Mouse (Mus musculus): ENCODE results near the gene Dstn.

Dstn gene

DNA sequence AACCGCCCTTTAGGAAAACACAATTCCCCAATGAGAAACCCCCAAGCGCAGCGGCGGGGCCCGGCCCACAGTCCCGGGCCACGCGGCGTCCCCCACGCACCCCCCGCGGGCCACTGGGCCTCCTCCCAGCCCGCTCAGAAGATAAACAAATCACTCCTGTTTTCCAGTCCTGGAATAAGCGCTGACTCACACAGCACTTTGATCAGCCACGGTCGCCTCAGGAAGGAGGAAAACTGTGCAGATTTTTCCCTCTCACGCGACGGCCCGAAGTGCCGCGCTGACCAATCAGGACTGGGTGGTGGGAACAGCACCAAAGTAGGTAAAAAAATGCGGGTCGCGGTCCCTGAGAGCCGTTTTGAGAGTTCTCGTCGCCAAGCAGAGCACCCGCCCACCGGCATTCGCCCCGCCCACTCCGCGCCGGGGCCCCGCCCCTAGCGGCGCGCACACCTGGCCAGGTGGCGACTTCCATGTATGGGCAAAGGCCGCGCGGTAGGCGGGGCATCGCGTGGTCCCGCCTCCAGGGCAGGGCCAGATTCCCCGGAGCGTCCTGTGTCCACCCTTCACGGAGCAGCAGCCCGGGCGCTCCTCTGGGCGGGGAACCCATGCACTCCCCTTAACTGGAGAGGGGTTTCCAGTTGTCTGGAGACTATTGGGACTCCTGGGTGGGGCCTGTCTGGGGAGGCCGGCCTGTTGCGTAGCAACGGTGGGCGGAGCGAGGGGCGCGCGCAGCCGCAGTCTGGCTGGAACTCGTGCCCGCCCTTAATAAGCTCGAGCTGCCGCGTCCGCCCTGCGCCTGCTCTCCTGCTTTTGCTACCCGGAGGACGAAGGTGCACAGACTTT lies at the start of gene Dstn:
TSS of gene Dstn (plus strand) at position 561 of the 840 bp plus-strand sequence.
- TF ChIP-seq GATA4 (IDR thresholded peaks at IDR 0.05; ENCODE audit: insufficient replicate concordance, low read length), result peak; percentile 7; the same call in 1 of the 2 replicates

DNA sequence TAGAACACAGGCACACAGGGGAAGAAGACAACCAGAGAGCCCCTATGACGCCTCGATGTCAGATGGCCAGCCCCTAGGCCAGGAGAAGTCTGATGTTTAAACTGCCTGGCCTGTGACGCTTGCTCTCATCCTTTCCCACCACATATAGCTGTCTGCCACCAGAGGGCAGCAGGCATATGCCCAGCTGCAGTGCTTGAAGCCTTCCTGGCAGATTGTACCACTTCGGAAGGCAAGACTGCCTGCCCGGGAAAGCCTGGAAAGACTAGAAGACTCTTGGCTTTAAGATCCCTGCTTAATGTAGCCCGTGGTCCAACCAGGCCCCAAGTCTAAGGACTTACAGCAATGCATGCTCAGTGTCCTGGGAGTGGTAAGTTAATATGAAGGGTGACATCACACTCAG lies 47.8 kb upstream of the Dstn start:
- no peak for TF ChIP-seq GATA4 (IDR thresholded peaks at IDR 0.05; ENCODE audit: insufficient replicate concordance, low read length)

- TF ChIP-seq GATA4 (IDR thresholded peaks at IDR 0.05; ENCODE audit: insufficient replicate concordance, low read length), result peak; percentile 96
Observed at GRCm38 (mm10) chr2:143870936-143871688, 44.0 kb upstream of the Dstn start.

DNA sequence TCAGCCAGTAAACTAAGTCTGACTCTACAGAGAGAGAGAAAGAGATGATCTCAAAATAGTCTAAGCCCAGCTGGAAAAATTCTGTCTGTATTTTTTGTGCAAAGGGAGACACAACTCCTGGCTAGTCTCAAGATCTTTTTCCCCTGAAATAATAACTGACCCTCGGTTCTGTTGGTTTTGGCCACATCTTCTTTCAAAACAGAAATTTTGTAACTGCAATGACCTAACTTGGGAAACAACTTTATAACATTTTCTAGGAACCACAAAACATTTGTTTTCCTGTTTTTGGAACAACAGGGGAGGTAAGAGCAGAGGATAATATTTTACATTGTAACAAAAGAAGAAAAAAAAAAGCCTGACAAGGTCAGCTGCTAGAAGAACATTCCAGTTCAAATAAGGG lies 39.1 kb upstream of the Dstn start:
- no peak for TF ChIP-seq GATA4 (IDR thresholded peaks at IDR 0.05; ENCODE audit: insufficient replicate concordance, low read length)

DNA sequence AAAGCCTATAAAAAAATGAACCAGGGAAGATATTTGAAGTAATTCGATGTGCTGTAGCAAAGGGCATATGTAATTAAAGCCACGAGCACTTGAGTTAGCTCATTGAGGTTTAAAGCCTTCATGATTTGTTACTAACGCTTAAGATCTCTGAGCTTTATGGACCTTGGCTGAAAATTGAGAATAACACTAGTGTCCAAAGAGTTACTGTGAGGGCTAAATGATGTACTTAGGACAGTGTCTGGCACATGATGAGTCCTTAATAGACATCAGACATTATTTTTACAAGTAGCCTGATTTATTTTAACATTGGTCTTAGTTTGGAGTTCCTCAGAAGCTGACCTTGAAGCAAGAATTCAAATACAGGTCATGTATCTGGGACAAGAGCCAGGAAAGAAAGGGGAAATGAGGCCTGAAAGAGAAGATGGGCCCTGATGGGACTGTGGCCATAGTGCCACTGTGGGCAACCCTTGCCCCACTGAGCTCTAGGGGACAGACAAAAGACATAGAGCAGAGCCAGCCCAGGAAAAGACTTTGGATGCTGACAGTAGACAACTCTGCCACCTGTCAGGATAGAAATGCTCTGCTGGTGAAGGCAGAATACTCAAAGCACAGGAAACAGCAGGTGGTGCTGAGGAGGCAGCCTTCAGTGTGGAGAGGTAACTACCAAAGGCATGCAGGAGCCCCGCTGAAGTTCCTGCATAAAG lies 38.0 kb upstream of the Dstn start:
- TF ChIP-seq GATA4 (IDR thresholded peaks at IDR 0.05; ENCODE audit: insufficient replicate concordance, low read length), result no peak

DNA sequence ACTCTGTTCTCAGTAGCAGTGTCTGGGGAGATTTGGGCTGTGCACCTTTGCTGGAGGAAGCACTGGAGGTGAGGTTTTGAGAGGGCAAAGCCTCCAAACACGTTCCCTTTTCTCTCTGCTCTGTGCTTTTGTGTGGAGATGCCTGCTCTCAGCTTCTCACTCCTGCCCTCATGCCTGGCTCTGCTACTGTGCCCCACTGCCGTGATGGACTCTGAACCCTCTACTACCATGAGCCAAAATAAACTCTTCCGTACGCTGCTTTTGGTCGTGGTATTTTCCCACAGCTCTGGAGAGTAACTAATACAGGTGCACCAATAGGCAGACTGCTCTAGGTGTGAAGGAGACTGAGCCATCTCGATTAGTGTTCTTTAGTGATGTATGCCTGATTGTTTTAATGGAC lies 35.8 kb upstream of the Dstn start:
- no peak for TF ChIP-seq GATA4 (IDR thresholded peaks at IDR 0.05; ENCODE audit: insufficient replicate concordance, low read length)

DNA sequence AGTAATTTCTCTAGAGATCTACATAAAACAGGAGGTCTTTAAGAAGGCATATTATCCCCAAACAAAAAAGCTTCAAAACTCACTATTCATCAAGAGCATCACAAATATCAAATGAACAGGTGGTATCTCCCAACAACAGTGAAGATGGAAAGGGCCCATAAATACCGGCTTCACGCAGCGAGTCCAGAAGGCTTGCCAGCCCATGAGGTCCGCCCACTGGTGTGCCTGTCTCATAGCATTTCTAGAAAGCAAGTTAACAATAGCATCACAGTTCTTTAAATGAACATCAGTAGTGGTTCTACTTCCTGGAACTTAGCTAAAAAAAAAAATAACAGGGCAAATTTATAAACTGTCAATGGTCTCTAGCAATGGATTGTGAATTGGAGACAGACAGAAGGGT lies 33.1 kb upstream of the Dstn start:
- TF ChIP-seq GATA4 (IDR thresholded peaks at IDR 0.05; ENCODE audit: insufficient replicate concordance, low read length), result no peak

DNA sequence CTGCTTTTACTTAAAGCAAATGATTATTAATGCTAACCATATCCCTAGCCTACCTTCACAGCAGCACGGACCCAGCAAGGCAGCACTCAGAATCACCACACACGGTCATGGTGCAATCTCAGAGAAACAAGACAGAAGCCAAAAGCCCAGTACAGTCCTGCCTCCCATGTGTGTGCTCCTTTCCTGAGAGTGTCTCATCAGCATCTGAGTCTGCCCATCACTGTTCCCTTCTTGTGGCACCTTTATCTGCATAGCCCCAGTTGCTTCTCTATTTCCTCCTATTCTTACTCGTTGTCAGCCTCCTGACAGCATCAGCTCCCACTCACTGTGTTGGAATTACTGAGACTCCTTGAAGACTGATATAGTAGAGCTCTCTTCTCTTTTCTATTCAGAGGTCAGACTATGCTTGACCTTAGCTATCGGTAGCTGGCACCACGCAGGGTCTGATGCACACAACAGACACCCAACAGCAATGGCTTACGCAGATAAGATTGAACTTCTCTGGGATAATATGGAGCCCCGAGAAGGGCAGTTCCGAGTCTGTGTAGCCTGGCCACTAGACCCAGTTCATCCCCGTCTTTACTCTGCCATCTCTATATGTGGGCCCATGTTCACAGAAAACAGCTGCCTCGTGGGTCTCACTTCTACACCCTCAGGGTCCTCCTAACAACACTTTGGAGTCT lies 32.4 kb upstream of the Dstn start:
- no peak for TF ChIP-seq GATA4 (IDR thresholded peaks at IDR 0.05; ENCODE audit: insufficient replicate concordance, low read length)

DNA sequence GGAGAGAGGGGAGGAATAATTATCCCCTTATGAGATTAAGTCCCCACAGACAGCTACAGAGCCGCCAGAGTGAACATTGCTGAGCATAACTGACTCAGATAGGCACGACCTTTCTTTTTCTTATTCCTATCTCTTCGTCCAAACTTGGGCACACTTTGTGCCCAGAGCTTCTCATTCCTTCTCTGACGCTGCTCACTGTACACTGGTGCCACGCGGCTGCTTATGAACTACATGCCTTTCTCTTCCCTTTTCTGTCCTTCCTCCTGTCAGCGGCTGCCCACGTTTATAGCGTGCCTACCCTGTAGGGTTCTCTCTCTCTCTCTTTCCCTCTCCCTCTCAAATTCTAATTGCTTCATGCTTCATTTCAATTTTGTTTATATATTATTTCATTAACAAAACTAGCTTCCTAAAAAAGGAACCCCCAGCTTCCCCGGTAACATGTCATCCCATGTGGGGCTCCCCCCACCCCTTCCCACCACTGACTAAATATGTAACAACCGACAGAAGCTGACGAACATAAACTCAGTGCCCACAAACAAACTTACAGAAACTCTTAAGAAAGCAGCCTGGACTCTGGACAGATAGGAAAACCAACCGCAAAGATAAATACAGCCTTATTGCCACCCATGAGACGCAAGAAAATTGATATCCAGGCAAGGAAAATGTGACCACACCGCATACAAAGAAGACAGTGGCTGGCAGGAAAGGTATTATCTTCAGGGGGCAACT lies 25.8 kb upstream of the Dstn start:
- no peak for TF ChIP-seq GATA4 (IDR thresholded peaks at IDR 0.05; ENCODE audit: insufficient replicate concordance, low read length)

GRCm38 (mm10) chr2:143889860-143890433 lies 25.2 kb upstream of the Dstn start:
- no peak for TF ChIP-seq GATA4 (IDR thresholded peaks at IDR 0.05; ENCODE audit: insufficient replicate concordance, low read length)

DNA sequence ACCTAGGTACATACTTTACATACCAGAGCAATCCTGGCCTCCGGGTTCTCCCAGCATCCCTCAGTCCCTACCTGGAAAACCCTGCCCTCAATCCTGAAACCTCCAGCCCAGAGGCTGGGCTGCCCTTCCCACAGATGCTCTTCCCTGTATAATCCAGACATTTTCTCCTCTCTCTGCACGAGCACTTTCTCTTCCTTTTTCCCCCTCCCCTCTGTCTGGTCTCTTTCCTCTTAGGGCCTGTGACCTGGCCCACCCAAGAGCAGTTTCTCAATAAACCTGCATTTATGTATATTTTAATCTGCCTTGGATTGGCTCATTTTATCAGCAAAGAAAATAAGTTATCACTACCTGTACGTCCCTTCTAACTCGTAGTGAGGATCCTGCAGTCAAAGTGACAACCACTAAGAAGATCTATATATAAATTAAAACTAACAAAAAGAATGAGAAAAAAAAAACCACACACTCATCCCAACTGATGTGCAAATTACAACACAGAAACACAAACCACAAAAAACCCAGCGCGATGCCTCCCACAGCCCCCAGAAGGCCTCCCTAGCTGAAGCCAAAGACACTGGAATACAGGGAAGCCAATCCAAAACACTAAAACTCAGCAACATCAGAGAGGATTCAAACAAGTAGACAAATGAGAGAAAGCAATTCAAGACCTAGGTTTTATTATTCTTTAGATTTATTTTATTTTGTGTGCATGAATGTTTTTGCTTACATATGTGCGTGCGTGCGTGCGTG lies 23.6 kb upstream of the Dstn start:
- TF ChIP-seq GATA4 (IDR thresholded peaks at IDR 0.05; ENCODE audit: insufficient replicate concordance, low read length), result no peak

DNA sequence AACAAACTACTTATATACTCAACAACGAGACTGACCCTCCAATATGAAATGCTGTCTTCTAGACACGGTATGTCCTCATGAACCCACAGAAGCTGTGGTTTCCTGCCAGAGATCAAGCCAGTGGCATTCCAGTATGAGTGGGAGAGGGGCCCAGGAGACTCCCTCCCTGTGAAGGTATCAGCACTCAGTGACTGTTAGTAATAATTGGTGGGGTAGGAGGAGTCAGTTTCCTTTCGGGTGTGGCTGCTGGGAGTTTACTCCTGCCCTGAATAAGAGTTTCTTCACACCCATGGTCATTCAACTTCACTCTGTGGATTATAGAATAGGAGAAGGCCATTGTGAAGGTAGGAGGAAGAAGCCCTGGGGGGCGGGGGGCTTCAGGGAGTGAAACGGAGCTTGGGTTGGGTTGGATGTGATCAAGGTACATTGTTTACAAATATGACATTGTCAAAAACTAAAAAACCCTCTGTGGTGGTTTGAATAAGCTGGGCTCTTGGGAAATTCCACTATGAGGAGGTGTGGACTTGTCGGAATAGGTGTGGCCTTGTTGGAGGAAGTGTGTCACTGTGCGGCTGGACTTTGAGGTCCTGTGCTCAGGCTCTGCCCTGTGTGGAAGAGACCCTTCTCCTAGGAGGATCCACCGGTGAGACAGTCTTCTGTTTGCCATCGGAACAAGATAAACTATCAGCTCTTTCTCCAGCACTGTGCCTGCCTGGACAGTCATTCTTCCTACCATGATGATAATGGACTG lies 15.5 kb upstream of the Dstn start:
- no peak for TF ChIP-seq GATA4 (IDR thresholded peaks at IDR 0.05; ENCODE audit: insufficient replicate concordance, low read length)

Measured in liver, adult (tissue).